Mouse (Mus musculus): ENCODE data around the gene Fam126b. TPM values are rescaled to one million over a fixed set of nuclear protein-coding genes. Genes with fewer than 3 reads are reported as not detected.
A peak's percentile ranks its signal among the peaks of the same experiment; 100 is the strongest.
"Not testable (repeated sequence)": the region's sequence is repeated elsewhere in the genome, so short reads cannot be mapped to it uniquely, and the experiment has no call there.

The Fam126b gene
- 10 to 100 TPM; 10.2 to 21.2 (median 16.5) TPM for total RNA-seq (2022)

- peak; percentile 92 for DNase-seq (ENCODE audit: low spot score)
These were observed at the start of gene Fam126b, which contains the start of gene Ndufb3 for GRCm38 (mm10) chr1:58586171-58586997. Gene Fam126b, minus strand, starts transcription at chr1:58586323. Gene Ndufb3, plus strand, starts transcription at chr1:58586384.

- not testable (repeated sequence) for DNase-seq (ENCODE audit: low spot score)
These were observed 42.7 kb upstream of the Fam126b start for GRCm38 (mm10) chr1:58628847-58629246.

- peak; percentile 25 for DNase-seq (ENCODE audit: low spot score)
These were observed 36.0 kb upstream of the Fam126b start for GRCm38 (mm10) chr1:58621996-58622748.

GRCm38 (mm10) chr1:58621251-58621650 lies 35.1 kb upstream of the Fam126b start:
- no peak for DNase-seq (ENCODE audit: low spot score)

- no peak for DNase-seq (ENCODE audit: low spot score)
These were observed 32.6 kb upstream of the Fam126b start for GRCm38 (mm10) chr1:58618766-58619165.

- DNase-seq (ENCODE audit: low spot score): no peak
These were observed 32.0 kb upstream of the Fam126b start for GRCm38 (mm10) chr1:58617978-58618668.

GRCm38 (mm10) chr1:58617076-58617475 lies 31.0 kb upstream of the Fam126b start:
- DNase-seq (ENCODE audit: low spot score): no peak

- DNase-seq (ENCODE audit: low spot score): no peak
These were observed 30.1 kb upstream of the Fam126b start for GRCm38 (mm10) chr1:58616176-58616575.

- DNase-seq (ENCODE audit: low spot score): no peak
These were observed 29.0 kb upstream of the Fam126b start for GRCm38 (mm10) chr1:58615146-58615545.

- DNase-seq (ENCODE audit: low spot score): peak; percentile 58
These were observed 28.3 kb upstream of the Fam126b start for GRCm38 (mm10) chr1:58614424-58614823.

- DNase-seq (ENCODE audit: low spot score): peak; percentile 33
These were observed 27.7 kb upstream of the Fam126b start for GRCm38 (mm10) chr1:58613786-58614185.

- no peak for DNase-seq (ENCODE audit: low spot score)
These were observed 24.5 kb upstream of the Fam126b start for GRCm38 (mm10) chr1:58610611-58611010.

GRCm38 (mm10) chr1:58610166-58610565 lies 24.0 kb upstream of the Fam126b start:
- no peak for DNase-seq (ENCODE audit: low spot score)

- DNase-seq (ENCODE audit: low spot score): not testable (repeated sequence)
These were observed 23.5 kb upstream of the Fam126b start for GRCm38 (mm10) chr1:58609591-58609990.

GRCm38 (mm10) chr1:58603738-58604137 lies 17.6 kb upstream of the Fam126b start:
- no peak for DNase-seq (ENCODE audit: low spot score)

GRCm38 (mm10) chr1:58602681-58603080 lies 16.6 kb upstream of the Fam126b start:
- DNase-seq (ENCODE audit: low spot score): no peak

- DNase-seq (ENCODE audit: low spot score): no peak
These were observed 1.4 kb upstream of the Fam126b start for GRCm38 (mm10) chr1:58587491-58587890.

- DNase-seq (ENCODE audit: low spot score): peak; percentile 8
These were observed 551 bp downstream of the Fam126b start for GRCm38 (mm10) chr1:58585373-58586170.

GRCm38 (mm10) chr1:58584271-58584670 lies 1.9 kb downstream of the Fam126b start:
- peak; percentile 20 for DNase-seq (ENCODE audit: low spot score)

- no peak for DNase-seq (ENCODE audit: low spot score)
These were observed 3.5 kb downstream of the Fam126b start for GRCm38 (mm10) chr1:58582611-58583010.

- no peak for DNase-seq (ENCODE audit: low spot score)
These were observed 6.9 kb downstream of the Fam126b start for GRCm38 (mm10) chr1:58579179-58579578.

Measured in heart, adult 8-10 months (tissue).